Mouse (Mus musculus): ENCODE measurements around the gene Cmip.

DNA sequence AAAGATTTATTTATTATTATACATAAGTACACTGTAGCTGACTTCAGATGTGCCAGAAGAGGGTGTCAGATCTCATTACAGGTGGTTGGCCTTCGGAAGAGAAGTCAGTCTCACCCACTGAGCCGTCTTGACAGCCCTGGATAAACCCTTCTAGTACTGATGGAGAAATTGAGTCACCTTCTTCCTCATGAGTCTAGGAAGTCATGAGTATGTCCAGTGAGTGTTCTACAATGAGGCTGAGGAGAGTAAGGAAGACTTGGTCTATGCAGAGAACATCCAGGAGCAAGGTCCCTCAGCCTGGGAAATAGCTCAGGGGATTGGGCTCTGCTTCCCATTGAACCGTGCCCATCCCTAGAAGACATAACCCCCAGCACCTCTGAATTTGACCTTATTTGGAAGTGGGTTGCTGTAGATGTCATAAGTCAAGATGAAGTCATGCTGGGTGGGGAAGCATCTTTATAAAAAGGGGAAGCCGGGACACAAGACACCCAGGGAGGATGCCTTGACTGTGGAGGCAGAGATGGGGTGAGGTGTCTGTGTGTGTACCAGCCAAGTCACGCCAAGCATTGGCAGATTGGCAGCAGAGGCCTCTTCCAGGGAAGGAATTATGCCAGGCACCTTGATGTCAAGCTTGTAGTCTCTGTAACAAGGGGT, 15.9 kb upstream of the Cmip start:
- TF ChIP-seq CTCF (IDR thresholded peaks at IDR 0.05; ENCODE audit: borderline replicate concordance, control insufficient read depth, extremely low read depth, insufficient read depth, low read length, poor library complexity) (no peak), POLR2A (IDR thresholded peaks at IDR 0.05; ENCODE audit: control insufficient read depth, extremely low read depth, insufficient read depth, low read length, poor library complexity) (no peak)
